Mouse (Mus musculus) embryonic facial prominence, embryonic 13.5 days (tissue): Measurements from ENCODE around the gene Gm13695. TPM values are rescaled to one million over a fixed set of nuclear protein-coding genes. Genes with fewer than 3 reads are reported as not detected.
"Not testable (repeated sequence)": the region's sequence is repeated elsewhere in the genome, so short reads cannot be mapped to it uniquely, and the experiment has no call there.

ENCODE experiments used
- ATAC-seq: fragments of 200-750 bp; cut with Nextera tagmentation; 2 replicates; pipeline ENCODE4 v1.8.0; 2017; ENCODE audit warnings: low read depth; ENCODE audit not compliant: insufficient number of reproducible peaks, insufficient read depth, low FRiP score, low TSS enrichment
- H3K27ac ChIP-seq: fragments of 300-500 bp; sonication (generic); 2 replicates; pipeline ENCODE4 v1.5.1; 2015; ENCODE audit warnings: moderate library complexity, mild to moderate bottlenecking, inconsistent platforms
- H3K27me3 ChIP-seq: fragments of 300-500 bp; sonication (generic); 2 replicates; pipeline ENCODE4 v1.6.1; 2015; ENCODE audit warnings: mild to moderate bottlenecking, inconsistent platforms
- H3K36me3 ChIP-seq: fragments of 300-500 bp; sonication (generic); 2 replicates; pipeline ENCODE4 v1.6.1; 2015; ENCODE audit warnings: mild to moderate bottlenecking, inconsistent platforms
- H3K4me1 ChIP-seq: fragments of 300-500 bp; sonication (generic); 2 replicates; pipeline ENCODE4 v1.6.1; 2015; ENCODE audit warnings: inconsistent platforms
- H3K4me2 ChIP-seq: fragments of 300-500 bp; sonication (generic); 2 replicates; pipeline ENCODE4 v1.6.1; 2015; ENCODE audit warnings: moderate library complexity, mild to moderate bottlenecking, inconsistent platforms
- H3K4me3 ChIP-seq: fragments of 300-500 bp; sonication (generic); 2 replicates; pipeline ENCODE4 v1.5.1; 2015; ENCODE audit warnings: mild to moderate bottlenecking, inconsistent platforms
- H3K9ac ChIP-seq: fragments of 300-500 bp; sonication (generic); 2 replicates; pipeline ENCODE4 v1.6.1; 2015; ENCODE audit warnings: mild to moderate bottlenecking, inconsistent platforms
- H3K9me3 ChIP-seq: fragments of 300-500 bp; sonication (generic); 2 replicates; pipeline ENCODE4 v1.6.1; 2016; ENCODE audit warnings: inconsistent platforms
- WGBS: fragments of 180-500 bp; shearing (Covaris S2); methylation state at CpG from one replicate; pipeline ENCODE4 v1.1.7; 2015; ENCODE audit warnings: mixed read lengths; 5-methylcytosine and 5-hydroxymethylcytosine counted together
- polyA plus RNA-seq: library from polyadenylated mRNA; unstranded; fragments of >200 nt; fragmentation: Nextera tagmentation; extraction: Ambion mirVana; gene quantifications from 2 replicates; pipeline ENCODE4 v1.2.1, GENCODE M21; 2015

Gene Gm13695
- not detected in 2 replicates for polyA plus RNA-seq

DNA sequence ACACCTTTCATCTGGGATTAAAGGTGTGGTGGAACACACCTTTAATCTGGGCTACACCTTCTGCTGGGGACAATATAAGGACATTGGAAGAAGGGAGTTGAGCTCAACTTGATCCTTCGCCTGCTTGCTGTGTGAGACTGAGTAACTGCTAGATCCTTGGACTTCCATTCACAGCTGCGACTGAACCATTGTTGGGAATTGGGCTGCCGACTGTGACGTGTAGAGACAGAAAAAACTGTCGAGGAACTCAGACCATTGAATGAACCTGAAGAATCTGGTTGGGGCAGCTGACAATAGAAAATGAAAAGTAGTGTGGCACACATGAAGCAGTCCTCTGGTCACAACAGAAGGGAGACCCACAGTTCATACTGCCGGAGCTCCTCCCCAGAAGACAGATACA, at the start of gene Gm13695:
Gm13695 (plus strand) TSS at position 301 of the 400 bp plus-strand sequence.
- WGBS = no CpG with 5 or more reads among the region's 6 CpGs
- not testable (repeated sequence) for H3K4me1 ChIP-seq, H3K9ac ChIP-seq, H3K27ac ChIP-seq, H3K27me3 ChIP-seq, H3K9me3 ChIP-seq, H3K4me2 ChIP-seq, H3K36me3 ChIP-seq, H3K4me3 ChIP-seq, ATAC-seq

DNA sequence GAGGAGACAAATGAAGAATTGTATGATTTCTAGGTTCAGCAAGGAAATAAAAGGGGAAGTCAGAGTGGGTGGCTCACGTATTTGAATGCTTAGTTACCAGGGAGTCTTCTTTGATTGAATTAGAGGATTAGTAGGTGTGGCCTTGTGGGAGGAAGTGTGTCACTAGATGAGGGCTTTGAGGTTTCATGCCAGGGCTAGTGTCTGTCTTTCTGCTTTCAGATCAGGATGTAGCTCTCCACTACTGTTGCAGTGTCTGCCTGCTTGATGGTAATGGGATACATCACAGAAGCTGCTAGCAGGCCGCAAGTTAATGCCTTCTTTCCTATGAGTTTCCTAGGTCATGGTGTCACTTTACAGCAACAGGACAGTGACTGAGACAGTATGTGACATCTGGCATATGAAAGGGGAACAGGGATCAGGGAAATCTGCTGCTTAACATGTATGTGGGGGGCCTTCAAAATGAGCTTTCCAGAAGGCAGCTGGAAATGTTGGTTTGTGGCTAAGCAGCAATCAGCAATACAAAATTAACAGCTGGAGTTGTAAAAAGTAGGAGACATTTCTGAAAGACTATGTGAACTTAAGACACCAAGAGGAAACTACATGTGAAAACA, 37.5 kb upstream of the Gm13695 start:
- Histone ChIP-seq H3K4me2 (no peak overlapping the region), H3K9me3 (no peaks in the 10 kb centered on the region), H3K36me3 (no peaks in the 10 kb centered on the region), H3K9ac (no peak overlapping the region), H3K27me3 (no peaks in the 10 kb centered on the region), H3K4me1 (no peaks in the 10 kb centered on the region), H3K4me3 (no peak overlapping the region), H3K27ac (no peak overlapping the region)
- ATAC-seq = no peak
- WGBS = 30% methylated on average over 2 of the region's 2 CpGs

DNA sequence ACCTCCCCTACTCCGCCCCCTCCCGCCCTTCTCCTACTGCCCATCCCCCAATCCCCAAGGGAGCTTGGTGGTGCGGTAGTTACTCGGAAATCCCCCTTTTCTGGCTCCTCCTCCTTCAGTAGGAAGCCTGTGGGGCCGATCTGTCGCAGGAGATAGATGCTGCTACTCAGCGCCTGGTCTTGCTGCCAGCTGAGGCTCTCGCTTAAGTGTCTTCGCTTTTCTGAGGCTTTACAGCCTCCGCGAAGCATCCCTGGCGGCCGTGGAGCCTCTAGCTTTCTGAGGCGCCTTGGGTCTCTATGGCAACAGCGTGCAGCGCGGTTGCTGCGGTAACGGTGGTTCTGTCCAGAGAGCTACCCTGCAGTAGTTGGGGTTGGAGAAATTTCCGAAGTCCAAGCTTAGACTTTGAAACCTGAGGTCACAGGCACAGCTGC, 26.2 kb upstream of the Gm13695 start, which contains the start of gene Zswim2:
Zswim2 (minus strand) TSS at position 298 of the 431 bp plus-strand sequence.
- peak; percentile 56; the same call in 1 of the 2 replicates for ATAC-seq
- Histone ChIP-seq H3K27me3 (no peaks in the 10 kb centered on the region), H3K9ac (peak within 1 kb of the TSS; percentile 52), H3K9me3 (no peaks in the 10 kb centered on the region), H3K4me3 (peak within 1 kb of the TSS; percentile 38), H3K4me2 (peak within 1 kb of the TSS; percentile 65), H3K4me1 (peaks cover 6% of the 10 kb centered on the region), H3K36me3 (no peaks in the 10 kb centered on the region), H3K27ac (no peak within 1 kb of the TSS)
- under 1% methylated on average over 20 of the region's 20 CpGs for whole genome bisulfite sequencing

DNA sequence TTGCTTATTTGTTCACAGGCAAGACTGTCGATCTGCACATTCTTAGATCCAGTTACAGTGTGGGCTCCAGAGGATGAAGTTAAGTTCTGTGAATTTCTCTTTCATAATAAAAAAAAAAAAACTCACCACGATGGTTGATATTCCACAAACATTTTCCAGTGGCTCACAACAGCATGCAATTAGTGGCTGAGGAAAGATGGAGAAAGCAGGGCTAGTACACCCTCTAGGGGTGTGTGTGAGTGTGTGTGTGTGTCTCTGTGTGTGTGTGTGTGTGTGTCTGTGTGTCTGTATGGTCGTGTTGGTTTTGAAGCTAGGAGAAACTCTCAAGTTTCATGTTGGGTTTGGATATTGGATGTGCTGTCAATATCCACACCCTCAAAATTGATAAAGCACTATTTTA, 25.7 kb upstream of the Gm13695 start:
- H3K4me1 ChIP-seq = peaks cover 6% of the 10 kb centered on the region
- no peaks in the 10 kb centered on the region for H3K36me3 ChIP-seq
- peak overlapping the region; percentile 65 for H3K4me2 ChIP-seq
- H3K9me3 ChIP-seq = no peaks in the 10 kb centered on the region
- H3K4me3 ChIP-seq = peak overlapping the region; percentile 38
- peak overlapping the region; percentile 52; the same call in 1 of the 2 replicates for H3K9ac ChIP-seq
- 26% methylated on average over 3 of the region's 3 CpGs for WGBS
- H3K27ac ChIP-seq = no peak overlapping the region
- H3K27me3 ChIP-seq = no peaks in the 10 kb centered on the region
- no peak for ATAC-seq

DNA sequence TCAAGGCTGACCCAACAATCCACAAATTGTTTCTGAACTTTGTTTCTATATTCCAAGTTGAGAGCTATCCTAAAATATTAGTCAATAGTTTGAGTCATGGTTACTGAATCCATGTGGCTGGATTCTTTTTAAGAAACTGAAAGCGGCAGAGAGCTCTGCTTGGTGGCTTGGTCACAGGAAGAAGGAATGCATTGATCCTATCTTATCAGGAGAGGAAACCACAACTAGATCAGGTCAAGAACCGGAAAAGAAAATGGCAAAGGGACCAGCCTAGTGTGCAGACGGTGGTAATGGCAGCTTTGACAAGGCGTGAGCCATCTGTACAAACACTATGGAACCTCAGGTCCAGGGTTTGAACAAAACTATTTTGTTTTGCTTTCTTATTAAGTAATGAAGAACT, 25.3 kb upstream of the Gm13695 start:
- no peaks in the 10 kb centered on the region for H3K27me3 ChIP-seq
- no peak overlapping the region for H3K4me3 ChIP-seq
- no peaks in the 10 kb centered on the region for H3K36me3 ChIP-seq
- H3K27ac ChIP-seq = no peak overlapping the region
- peaks cover 6% of the 10 kb centered on the region for H3K4me1 ChIP-seq
- WGBS = 66% methylated on average over 4 of the region's 4 CpGs
- no peaks in the 10 kb centered on the region for H3K9me3 ChIP-seq
- ATAC-seq = no peak
- H3K9ac ChIP-seq = no peak overlapping the region
- no peak overlapping the region for H3K4me2 ChIP-seq

DNA sequence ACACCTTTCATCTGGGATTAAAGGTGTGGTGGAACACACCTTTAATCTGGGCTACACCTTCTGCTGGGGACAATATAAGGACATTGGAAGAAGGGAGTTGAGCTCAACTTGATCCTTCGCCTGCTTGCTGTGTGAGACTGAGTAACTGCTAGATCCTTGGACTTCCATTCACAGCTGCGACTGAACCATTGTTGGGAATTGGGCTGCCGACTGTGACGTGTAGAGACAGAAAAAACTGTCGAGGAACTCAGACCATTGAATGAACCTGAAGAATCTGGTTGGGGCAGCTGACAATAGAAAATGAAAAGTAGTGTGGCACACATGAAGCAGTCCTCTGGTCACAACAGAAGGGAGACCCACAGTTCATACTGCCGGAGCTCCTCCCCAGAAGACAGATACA, 11.7 kb upstream of the Gm13695 start, which contains the start of gene Gm13698:
Gm13698 (plus strand) TSS at position 301 of the 400 bp plus-strand sequence.
- H3K27me3 ChIP-seq, ATAC-seq, H3K27ac ChIP-seq, H3K4me1 ChIP-seq, H3K4me2 ChIP-seq, H3K4me3 ChIP-seq, H3K36me3 ChIP-seq, H3K9ac ChIP-seq, H3K9me3 ChIP-seq: not testable (repeated sequence)
- no CpG with 5 or more reads among the region's 6 CpGs for WGBS

DNA sequence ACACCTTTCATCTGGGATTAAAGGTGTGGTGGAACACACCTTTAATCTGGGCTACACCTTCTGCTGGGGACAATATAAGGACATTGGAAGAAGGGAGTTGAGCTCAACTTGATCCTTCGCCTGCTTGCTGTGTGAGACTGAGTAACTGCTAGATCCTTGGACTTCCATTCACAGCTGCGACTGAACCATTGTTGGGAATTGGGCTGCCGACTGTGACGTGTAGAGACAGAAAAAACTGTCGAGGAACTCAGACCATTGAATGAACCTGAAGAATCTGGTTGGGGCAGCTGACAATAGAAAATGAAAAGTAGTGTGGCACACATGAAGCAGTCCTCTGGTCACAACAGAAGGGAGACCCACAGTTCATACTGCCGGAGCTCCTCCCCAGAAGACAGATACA, 5.9 kb upstream of the Gm13695 start, which contains the start of gene Gm13693:
Gm13693 (plus strand) TSS at position 301 of the 400 bp plus-strand sequence.
- H3K4me1 ChIP-seq, H3K27me3 ChIP-seq, H3K4me3 ChIP-seq, H3K36me3 ChIP-seq, H3K27ac ChIP-seq, H3K4me2 ChIP-seq, ATAC-seq, H3K9me3 ChIP-seq, H3K9ac ChIP-seq: not testable (repeated sequence)
- no CpG with 5 or more reads among the region's 6 CpGs for WGBS

DNA sequence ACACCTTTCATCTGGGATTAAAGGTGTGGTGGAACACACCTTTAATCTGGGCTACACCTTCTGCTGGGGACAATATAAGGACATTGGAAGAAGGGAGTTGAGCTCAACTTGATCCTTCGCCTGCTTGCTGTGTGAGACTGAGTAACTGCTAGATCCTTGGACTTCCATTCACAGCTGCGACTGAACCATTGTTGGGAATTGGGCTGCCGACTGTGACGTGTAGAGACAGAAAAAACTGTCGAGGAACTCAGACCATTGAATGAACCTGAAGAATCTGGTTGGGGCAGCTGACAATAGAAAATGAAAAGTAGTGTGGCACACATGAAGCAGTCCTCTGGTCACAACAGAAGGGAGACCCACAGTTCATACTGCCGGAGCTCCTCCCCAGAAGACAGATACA, 5.7 kb downstream of the Gm13695 start, which contains the start of gene Gm13696:
Gm13696 (plus strand) TSS at position 301 of the 400 bp plus-strand sequence.
- not testable (repeated sequence) for H3K4me1 ChIP-seq, H3K27ac ChIP-seq, H3K4me2 ChIP-seq, H3K27me3 ChIP-seq, H3K9me3 ChIP-seq, H3K9ac ChIP-seq, H3K4me3 ChIP-seq, H3K36me3 ChIP-seq, ATAC-seq
- WGBS = no CpG with 5 or more reads among the region's 6 CpGs

DNA sequence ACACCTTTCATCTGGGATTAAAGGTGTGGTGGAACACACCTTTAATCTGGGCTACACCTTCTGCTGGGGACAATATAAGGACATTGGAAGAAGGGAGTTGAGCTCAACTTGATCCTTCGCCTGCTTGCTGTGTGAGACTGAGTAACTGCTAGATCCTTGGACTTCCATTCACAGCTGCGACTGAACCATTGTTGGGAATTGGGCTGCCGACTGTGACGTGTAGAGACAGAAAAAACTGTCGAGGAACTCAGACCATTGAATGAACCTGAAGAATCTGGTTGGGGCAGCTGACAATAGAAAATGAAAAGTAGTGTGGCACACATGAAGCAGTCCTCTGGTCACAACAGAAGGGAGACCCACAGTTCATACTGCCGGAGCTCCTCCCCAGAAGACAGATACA, 11.5 kb downstream of the Gm13695 start, which contains the start of gene Gm13694:
Gm13694 (plus strand) TSS at position 301 of the 400 bp plus-strand sequence.
- not testable (repeated sequence) for H3K9ac ChIP-seq, H3K4me2 ChIP-seq, H3K9me3 ChIP-seq, H3K36me3 ChIP-seq, H3K27ac ChIP-seq, ATAC-seq, H3K27me3 ChIP-seq, H3K4me1 ChIP-seq, H3K4me3 ChIP-seq
- no CpG with 5 or more reads among the region's 6 CpGs for WGBS

DNA sequence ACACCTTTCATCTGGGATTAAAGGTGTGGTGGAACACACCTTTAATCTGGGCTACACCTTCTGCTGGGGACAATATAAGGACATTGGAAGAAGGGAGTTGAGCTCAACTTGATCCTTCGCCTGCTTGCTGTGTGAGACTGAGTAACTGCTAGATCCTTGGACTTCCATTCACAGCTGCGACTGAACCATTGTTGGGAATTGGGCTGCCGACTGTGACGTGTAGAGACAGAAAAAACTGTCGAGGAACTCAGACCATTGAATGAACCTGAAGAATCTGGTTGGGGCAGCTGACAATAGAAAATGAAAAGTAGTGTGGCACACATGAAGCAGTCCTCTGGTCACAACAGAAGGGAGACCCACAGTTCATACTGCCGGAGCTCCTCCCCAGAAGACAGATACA, 17.3 kb downstream of the Gm13695 start, which contains the start of gene Gm13697:
Gm13697 (plus strand) TSS at position 301 of the 400 bp plus-strand sequence.
- not testable (repeated sequence) for H3K27ac ChIP-seq, H3K4me1 ChIP-seq, H3K27me3 ChIP-seq, H3K9ac ChIP-seq, H3K4me3 ChIP-seq, H3K36me3 ChIP-seq, ATAC-seq, H3K4me2 ChIP-seq, H3K9me3 ChIP-seq
- WGBS = no CpG with 5 or more reads among the region's 6 CpGs

DNA sequence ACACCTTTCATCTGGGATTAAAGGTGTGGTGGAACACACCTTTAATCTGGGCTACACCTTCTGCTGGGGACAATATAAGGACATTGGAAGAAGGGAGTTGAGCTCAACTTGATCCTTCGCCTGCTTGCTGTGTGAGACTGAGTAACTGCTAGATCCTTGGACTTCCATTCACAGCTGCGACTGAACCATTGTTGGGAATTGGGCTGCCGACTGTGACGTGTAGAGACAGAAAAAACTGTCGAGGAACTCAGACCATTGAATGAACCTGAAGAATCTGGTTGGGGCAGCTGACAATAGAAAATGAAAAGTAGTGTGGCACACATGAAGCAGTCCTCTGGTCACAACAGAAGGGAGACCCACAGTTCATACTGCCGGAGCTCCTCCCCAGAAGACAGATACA, 23.1 kb downstream of the Gm13695 start, which contains the start of gene Gm13691:
Gm13691 (plus strand) TSS at position 301 of the 400 bp plus-strand sequence.
- not testable (repeated sequence) for H3K4me2 ChIP-seq, H3K9ac ChIP-seq, H3K27me3 ChIP-seq, ATAC-seq, H3K27ac ChIP-seq, H3K4me3 ChIP-seq, H3K9me3 ChIP-seq, H3K4me1 ChIP-seq, H3K36me3 ChIP-seq
- WGBS = no CpG with 5 or more reads among the region's 6 CpGs

DNA sequence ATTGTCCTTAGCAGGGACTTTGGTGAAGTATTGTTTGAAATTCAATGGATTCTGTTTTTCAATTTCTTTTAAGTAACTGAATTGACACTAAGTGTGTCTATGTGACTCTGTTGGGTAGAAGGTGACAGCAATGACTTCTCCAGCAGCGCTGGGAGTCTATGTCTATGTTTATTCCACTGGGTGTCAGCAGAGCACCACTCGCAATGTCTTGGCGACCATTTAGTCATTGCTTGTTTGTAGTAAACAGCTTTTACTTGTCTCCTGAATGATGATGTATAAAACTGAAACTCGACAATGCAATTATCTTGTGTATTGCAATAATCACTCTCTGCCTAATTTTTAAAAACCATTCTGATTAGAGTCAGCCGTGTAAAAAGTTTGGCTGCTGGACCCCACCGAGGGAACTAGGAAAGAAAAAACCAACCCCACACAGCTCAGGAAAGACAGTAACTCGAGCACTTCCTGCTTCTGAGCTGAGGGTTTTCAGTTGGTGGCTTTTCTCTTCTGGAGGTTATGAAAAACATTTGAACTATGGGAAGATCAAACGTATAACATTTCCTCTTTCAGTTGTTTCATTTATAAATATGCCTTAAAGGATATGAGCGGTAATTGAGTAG, 26.6 kb downstream of the Gm13695 start:
- not testable (repeated sequence) for ATAC-seq, H3K27ac ChIP-seq, H3K4me1 ChIP-seq, H3K9me3 ChIP-seq, H3K36me3 ChIP-seq, H3K9ac ChIP-seq, H3K4me3 ChIP-seq, H3K27me3 ChIP-seq
- peak overlapping the region; percentile 31 for H3K4me2 ChIP-seq
- WGBS = 17% methylated on average over 8 of the region's 9 CpGs
